Mouse (Mus musculus): ENCODE measurements around the gene Scgb1b12. TPM values are rescaled to one million over a fixed set of nuclear protein-coding genes. Genes with fewer than 3 reads are reported as not detected.
"Not testable (repeated sequence)": the region's sequence is repeated elsewhere in the genome, so short reads cannot be mapped to it uniquely, and the experiment has no call there.

Scgb1b12 gene
- polyA plus RNA-seq (2015; fragmentation: Nextera tagmentation; extraction: Ambion mirVana): not detected in 2 replicates

DNA sequence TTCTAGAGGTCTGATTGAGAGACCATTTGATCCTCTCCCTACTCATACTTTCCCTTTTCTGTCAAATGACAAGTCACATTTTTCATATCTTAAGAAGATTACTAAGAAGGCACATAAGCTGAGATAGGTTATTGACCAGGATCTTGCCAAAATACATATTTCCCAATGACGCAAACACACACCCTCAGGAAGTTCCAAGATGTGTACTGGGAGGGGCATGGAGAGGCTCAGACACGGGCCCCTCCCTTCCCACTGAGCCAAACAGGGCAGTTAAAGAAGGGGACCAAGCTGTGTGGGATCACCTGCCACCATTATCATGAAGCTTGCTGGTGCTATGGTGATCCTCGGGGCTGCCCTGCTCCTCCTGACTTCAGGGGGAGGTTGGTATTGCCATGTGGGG lies at the start of gene Scgb1b12:
TSS of gene Scgb1b12 (plus strand) at position 301 of the 400 bp plus-strand sequence.
- H3K36me3 ChIP-seq; H3K9ac ChIP-seq; H3K4me1 ChIP-seq; H3K9me3 ChIP-seq; H3K4me3 ChIP-seq; H3K27me3 ChIP-seq; H3K4me2 ChIP-seq; ATAC-seq (ENCODE audit: insufficient number of reproducible peaks, low FRiP score, low TSS enrichment, low read depth); H3K27ac ChIP-seq: not testable (repeated sequence)
- WGBS: 77% methylated on average over 3 of the region's 3 CpGs

DNA sequence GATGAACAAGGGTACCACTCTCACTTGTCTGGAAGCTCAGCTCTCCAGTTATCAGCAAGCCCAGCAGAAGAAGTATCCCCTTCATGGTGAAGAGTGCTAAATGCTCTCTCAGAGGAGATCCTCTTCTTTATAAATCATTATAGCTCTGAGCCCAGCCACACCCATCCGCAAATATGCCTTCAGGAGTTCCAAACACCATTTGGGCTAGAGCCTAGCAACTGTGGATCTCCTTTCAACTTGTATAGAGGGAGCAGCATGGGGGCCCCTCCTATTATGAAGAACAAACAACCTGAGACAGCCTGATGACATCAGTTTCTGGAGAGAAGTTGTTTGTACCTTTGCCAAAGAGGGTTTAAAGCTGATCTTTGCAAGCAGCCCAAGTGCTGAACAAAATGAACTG lies 6.8 kb upstream of the Scgb1b12 start, which contains the start of gene Scgb2b12:
TSS of gene Scgb2b12 (minus strand) at position 101 of the 400 bp plus-strand sequence.
- H3K4me3 ChIP-seq; H3K27ac ChIP-seq; ATAC-seq (ENCODE audit: insufficient number of reproducible peaks, low FRiP score, low TSS enrichment, low read depth); H3K9ac ChIP-seq; H3K4me1 ChIP-seq; H3K36me3 ChIP-seq; H3K4me2 ChIP-seq; H3K27me3 ChIP-seq; H3K9me3 ChIP-seq: not testable (repeated sequence)
- 91% methylated on average over 1 of the region's 1 CpGs for WGBS

Other genes with a start within 250 kb of the Scgb1b12 start
- gene Scgb1b10, start 233.3 kb upstream of the Scgb1b12 start, polyA plus RNA-seq (2015; fragmentation: Nextera tagmentation; extraction: Ambion mirVana): not detected in 2 replicates
- gene Scgb2b11, start 123.0 kb upstream of the Scgb1b12 start, polyA plus RNA-seq (2015; fragmentation: Nextera tagmentation; extraction: Ambion mirVana): not detected in 2 replicates
- gene Scgb1b11, start 111.3 kb upstream of the Scgb1b12 start, polyA plus RNA-seq (2015; fragmentation: Nextera tagmentation; extraction: Ambion mirVana): not detected in 2 replicates
- gene Scgb2b12, start 6.9 kb upstream of the Scgb1b12 start, polyA plus RNA-seq (2015; fragmentation: Nextera tagmentation; extraction: Ambion mirVana): not detected in 2 replicates
- gene Scgb1b29, start 107.4 kb downstream of the Scgb1b12 start, polyA plus RNA-seq (2015; fragmentation: Nextera tagmentation; extraction: Ambion mirVana): not detected in 2 replicates

All from limb, embryonic 15.5 days (tissue).